ENCODE assay signal across 19 mouse cellular contexts in genomic region chr8:64456970-64457369, GRCm38 (mm10).
"Had no signal": no experiment of that assay in that cellular context is flagged by ENCODE, and none has a peak within 500 bp of the region (broad histone marks: within the 10 kb centered on the region; RNA-seq: fewer than 3 reads in every experiment).

No protein-coding gene starts in this region.

- H3K27ac ChIP-seq: limb, embryonic 12.5 days; limb, embryonic 15.5 days; liver, embryonic 14.5 days; stomach, embryonic 15.5 days had no signal

- H3K27me3 ChIP-seq: limb, embryonic 12.5 days; limb, embryonic 15.5 days; stomach, embryonic 15.5 days had no signal

- H3K9ac ChIP-seq: limb, embryonic 12.5 days; limb, embryonic 15.5 days; liver, embryonic 14.5 days; liver, postnatal 0 days; lung, embryonic 14.5 days; stomach, embryonic 15.5 days had no signal

- H3K4me1 ChIP-seq: limb, embryonic 12.5 days; limb, embryonic 15.5 days; stomach, embryonic 15.5 days had no signal

- DNase-seq: kidney, adult 8-10 months; kidney, postnatal 14 days; kidney, postnatal 4 days; left cerebral cortex, postnatal 4 days; liver, postnatal 0 days; lung, embryonic 14.5 days; lung, postnatal 36 days; midbrain, embryonic 14.5 days; right cerebral cortex, postnatal 25 days; spleen, adult 18-20 months; thymus, postnatal 25 days had no signal

- H3K36me3 ChIP-seq: limb, embryonic 12.5 days; limb, embryonic 15.5 days; stomach, embryonic 15.5 days had no signal

- ATAC-seq: intestine, embryonic 16.5 days; liver, postnatal 0 days; lung, postnatal 0 days had no signal

- H3K4me3 ChIP-seq: limb, embryonic 12.5 days; limb, embryonic 15.5 days; stomach, embryonic 15.5 days had no signal

- H3K9me3 ChIP-seq: limb, embryonic 12.5 days; limb, embryonic 15.5 days; stomach, embryonic 15.5 days had no signal

- H3K4me2 ChIP-seq: limb, embryonic 12.5 days; limb, embryonic 15.5 days; liver, embryonic 11.5 days; lung, embryonic 14.5 days; midbrain, embryonic 11.5 days; stomach, embryonic 15.5 days had no signal
